Mouse (Mus musculus): Measurements from ENCODE around the gene Gprc5a.

DNA sequence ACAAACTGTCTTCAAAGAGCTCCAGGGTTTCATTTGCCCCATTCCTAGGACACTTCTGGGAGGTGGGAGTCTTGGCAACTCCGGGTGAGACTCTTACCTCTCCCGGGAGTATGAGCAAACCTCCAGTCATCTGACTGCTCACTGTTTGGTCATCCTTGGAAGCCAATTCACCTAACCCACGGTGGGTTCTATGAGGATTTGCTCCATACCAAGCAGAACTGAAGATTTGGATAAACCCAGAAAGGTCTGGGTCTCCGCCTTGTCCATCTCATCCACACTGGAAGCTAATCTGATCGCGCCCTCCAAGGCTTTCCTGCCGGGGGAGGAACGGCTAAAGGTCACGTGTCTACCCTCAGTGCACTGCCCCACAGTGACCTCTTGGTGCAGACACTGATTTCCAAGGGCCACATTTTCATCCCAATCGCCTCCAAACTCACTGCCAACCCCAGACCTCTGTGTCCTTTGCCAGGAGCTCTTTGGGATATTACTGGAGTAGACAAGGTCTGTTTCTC, 18.6 kb downstream of the Gprc5a start:
- no peak for TF ChIP-seq TCF12 (IDR thresholded peaks at IDR 0.05; ENCODE audit: insufficient read depth, poor library complexity, severe bottlenecking)
- TF ChIP-seq POLR2A (IDR thresholded peaks at IDR 0.05; ENCODE audit: insufficient read length, low read depth): no peak
- peak; percentile 31 for TF ChIP-seq USF1 (IDR thresholded peaks at IDR 0.05; ENCODE audit: low read depth)
- no peak for TF ChIP-seq POLR2AphosphoS2 (IDR thresholded peaks at IDR 0.05; ENCODE audit: insufficient read length, low read depth)
- TF ChIP-seq MYOD1 (IDR thresholded peaks at IDR 0.05; ENCODE audit: control insufficient read depth in 1 of 3, insufficient read length in 2 of 3, low read depth in 2 of 3): no peak
- no peak for TF ChIP-seq REST (IDR thresholded peaks at IDR 0.05; ENCODE audit: insufficient read depth, insufficient read length)
- no peak for TF ChIP-seq CEBPB (IDR thresholded peaks at IDR 0.05; ENCODE audit: insufficient read depth, poor library complexity, severe bottlenecking)
- TF ChIP-seq MYOG (IDR thresholded peaks at IDR 0.05; ENCODE audit: control insufficient read depth in 1 of 3, insufficient read depth in 1 of 3, insufficient read length in 2 of 3, low read depth in 2 of 3): no peak
- TF ChIP-seq E2F4 (IDR thresholded peaks at IDR 0.05; ENCODE audit: insufficient read depth): no peak
- no peak for TF ChIP-seq MAX (IDR thresholded peaks at IDR 0.05; ENCODE audit: low read depth)
- TF ChIP-seq SRF (IDR thresholded peaks at IDR 0.05; ENCODE audit: control insufficient read depth, insufficient read length, low read depth): no peak

All from myocyte (in vitro differentiated cells).